Mouse (Mus musculus): ENCODE data around the gene Arpc2. TPM values are rescaled to one million over a fixed set of nuclear protein-coding genes. Genes with fewer than 3 reads are reported as not detected.

Arpc2 gene
- total and polyA plus RNA-seq, 3 experiments = 108 to 423 (median 141) TPM

DNA sequence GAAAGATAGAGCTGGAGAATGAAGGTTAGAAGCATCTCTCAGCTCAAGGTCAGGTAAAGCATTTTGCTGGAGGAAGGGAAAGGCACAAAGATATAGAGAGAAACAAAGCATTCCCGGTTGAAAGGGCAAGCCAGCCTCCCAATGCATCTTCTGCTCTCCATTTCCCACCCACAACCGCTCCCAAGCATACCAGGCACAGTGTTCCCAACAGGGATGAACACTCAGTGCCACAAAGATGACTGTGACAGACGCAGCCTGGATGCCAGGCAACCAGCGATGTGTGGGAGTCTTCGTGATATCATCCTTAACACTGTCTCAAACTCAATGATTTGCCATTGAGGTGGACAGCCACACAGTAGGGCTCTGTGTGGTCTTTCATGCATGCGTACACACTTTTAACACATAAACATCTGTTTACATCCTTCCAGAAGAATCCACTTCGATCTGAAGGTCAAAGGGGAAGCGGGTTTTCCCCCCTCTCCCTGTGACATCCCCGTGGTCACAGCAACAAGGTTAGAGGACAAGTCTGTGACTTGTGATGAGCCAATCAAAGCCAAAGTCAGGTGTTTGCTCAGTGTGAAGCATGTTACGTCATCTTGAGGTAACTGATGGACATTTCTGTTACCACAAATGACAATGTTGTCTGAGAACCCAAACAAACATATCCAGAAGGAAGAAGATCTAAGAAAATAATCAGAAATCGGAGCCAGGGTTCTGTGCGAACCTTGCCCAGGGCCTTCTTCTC, 38.0 kb upstream of the Arpc2 start:
- TF ChIP-seq ZNF384 (IDR thresholded peaks at IDR 0.05; ENCODE audit: low read depth, low read length) (no peak), USF2 (IDR thresholded peaks at IDR 0.05; ENCODE audit: borderline replicate concordance in 1 of 2, insufficient read depth in 1 of 2, low read depth in 1 of 2, low read length in 2 of 2) (no peak), KAT2A (conservative IDR thresholded peaks at IDR 0.05; ENCODE audit: low read depth, low read length) (no peak), SIN3A (IDR thresholded peaks at IDR 0.05; ENCODE audit: low read length) (no peak), EP300 (IDR thresholded peaks at IDR 0.05; ENCODE audit: low read depth in 1 of 2, low read length in 2 of 2) (no peak), TAL1 (IDR thresholded peaks at IDR 0.05; ENCODE audit: low read length) (no peak)
- Histone ChIP-seq H3K4me1 (ENCODE audit: control insufficient read depth in 1 of 2, insufficient read depth in 2 of 2, low read length in 2 of 2) (no peaks in the 10 kb centered on the region; a peak in 1 of 4 replicates), H3K4me3 (ENCODE audit: control insufficient read depth in 1 of 2, insufficient read depth in 1 of 2, low read depth in 2 of 2, low read length in 2 of 2) (no peak overlapping the region), H3K27me3 (ENCODE audit: control insufficient read depth in 1 of 2, insufficient read depth in 2 of 2, low read length in 2 of 2) (peaks cover 0 to 3% of the 10 kb centered on the region in 2 experiments; a peak in 1 of 4 replicates), H3K36me3 (ENCODE audit: control insufficient read depth in 1 of 2, insufficient read depth in 2 of 2, low read length in 2 of 2) (no peaks in the 10 kb centered on the region), H3K9me3 (replicated peaks; ENCODE audit: insufficient read depth, low read length) (no peaks in the 10 kb centered on the region), H3K79me2 (ENCODE audit: control insufficient read depth, insufficient read depth, low read length, poor library complexity) (no peaks in the 10 kb centered on the region), H3K27ac (ENCODE audit: control insufficient read depth, low read depth, low read length) (no peak overlapping the region), H3K9ac (ENCODE audit: control insufficient read depth, low read depth, low read length, poor library complexity, severe bottlenecking) (no peak overlapping the region)
- no peak for DNase-seq (ENCODE audit: low read depth, low spot score)

- Histone ChIP-seq H3K36me3 (ENCODE audit: control insufficient read depth in 1 of 2, insufficient read depth in 2 of 2, low read length in 2 of 2) (no peaks in the 10 kb centered on the region), H3K27me3 (ENCODE audit: control insufficient read depth in 1 of 2, insufficient read depth in 2 of 2, low read length in 2 of 2) (peaks cover 0 to 3% of the 10 kb centered on the region in 2 experiments; a peak in 1 of 4 replicates), H3K79me2 (ENCODE audit: control insufficient read depth, insufficient read depth, low read length, poor library complexity) (no peaks in the 10 kb centered on the region), H3K9ac (ENCODE audit: control insufficient read depth, low read depth, low read length, poor library complexity, severe bottlenecking) (no peak overlapping the region), H3K4me1 (ENCODE audit: control insufficient read depth in 1 of 2, insufficient read depth in 2 of 2, low read length in 2 of 2) (no peaks in the 10 kb centered on the region; a peak in 1 of 4 replicates), H3K9me3 (replicated peaks; ENCODE audit: insufficient read depth, low read length) (no peaks in the 10 kb centered on the region), H3K4me3 (ENCODE audit: control insufficient read depth in 1 of 2, insufficient read depth in 1 of 2, low read depth in 2 of 2, low read length in 2 of 2) (no peak overlapping the region), H3K27ac (ENCODE audit: control insufficient read depth, low read depth, low read length) (no peak overlapping the region)
- DNase-seq (ENCODE audit: low read depth, low spot score) = no peak
- TF ChIP-seq POLR2AphosphoS2 (IDR thresholded peaks at IDR 0.05; ENCODE audit: low read length) (no peak), MYB (IDR thresholded peaks at IDR 0.05; ENCODE audit: low read depth, low read length) (no peak), RAD21 (IDR thresholded peaks at IDR 0.05; ENCODE audit: low read depth, low read length) (no peak), NRF1 (IDR thresholded peaks at IDR 0.05; ENCODE audit: insufficient read depth, low read depth, low read length, poor library complexity, severe bottlenecking) (no peak), NELFE (IDR thresholded peaks at IDR 0.05; ENCODE audit: low read depth, low read length) (no peak), MAX (IDR thresholded peaks at IDR 0.05; ENCODE audit: low read length) (no peak), BHLHE40 (IDR thresholded peaks at IDR 0.05; ENCODE audit: borderline replicate concordance, low read depth, low read length) (no peak), CHD2 (IDR thresholded peaks at IDR 0.05; ENCODE audit: low read length) (no peak), ZKSCAN1 (IDR thresholded peaks at IDR 0.05; ENCODE audit: low read depth, low read length) (no peak), RCOR1 (IDR thresholded peaks at IDR 0.05; ENCODE audit: low read depth, low read length) (no peak), MAFK (IDR thresholded peaks at IDR 0.05; ENCODE audit: borderline replicate concordance, low read depth, low read length) (no peak), CTCF (IDR thresholded peaks at IDR 0.05 in 2 of 3, conservative IDR thresholded peaks at IDR 0.05 in 1 of 3; ENCODE audit: control insufficient read depth in 1 of 3, insufficient read depth in 1 of 3, low read depth in 2 of 3, low read length in 3 of 3, poor library complexity in 1 of 3, severe bottlenecking in 1 of 3) (no peak), MEF2A (IDR thresholded peaks at IDR 0.05; ENCODE audit: extremely low read depth, insufficient replicate concordance, low read depth, low read length, poor library complexity, severe bottlenecking) (no peak)
Observed at GRCm38 (mm10) chr1:74199046-74199445, 36.8 kb upstream of the Arpc2 start.

Measured in MEL (cell line).